In the genomic region with DNA sequence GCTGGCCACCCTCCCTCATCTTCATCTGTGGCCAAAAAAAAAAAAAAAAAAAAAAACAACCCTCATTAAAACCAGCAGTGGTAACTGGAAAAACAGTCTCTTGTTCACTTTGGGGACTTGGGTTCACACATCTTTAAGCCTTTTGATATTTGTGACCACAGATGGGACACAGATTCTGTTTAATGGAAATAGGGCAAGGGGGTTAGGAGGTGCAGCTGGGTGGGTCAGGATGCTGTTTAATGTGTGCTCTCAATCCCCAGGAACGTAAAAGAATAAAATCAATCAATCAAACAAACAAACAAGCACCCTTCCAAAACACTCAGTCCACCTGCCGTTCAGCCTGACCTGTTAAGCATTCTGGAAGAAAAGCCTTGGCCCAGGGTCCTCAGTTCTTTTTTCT, we compare ENCODE assay signal across 10 mouse cellular contexts. TPM values are rescaled to one million over a fixed set of nuclear protein-coding genes. Genes with fewer than 3 reads are reported as not detected.
DNase-seq lines count a peak whose midpoint lies in the region; ATAC-seq and TF ChIP-seq lines count a peak whose summit lies in the region.
"Had no signal": no experiment of that assay in that cellular context is flagged by ENCODE, and none has a peak within 500 bp of the region (broad histone marks: within the 10 kb centered on the region; RNA-seq: fewer than 3 reads in every experiment).

No protein-coding gene starts in this region.

- TF ChIP-seq POLR2A in MEL (IDR thresholded peaks at IDR 0.05; ENCODE audit: control insufficient read depth in 1 of 2, insufficient read depth in 1 of 2, low read depth in 1 of 2, low read length in 2 of 2, poor library complexity in 1 of 2): no peak
- no peak for TF ChIP-seq POLR2A in limb, embryonic 14.5 days (IDR thresholded peaks at IDR 0.05; ENCODE audit: borderline replicate concordance, extremely low read depth, insufficient read depth, insufficient read length)

- no peak overlapping the region for H3K9ac ChIP-seq in heart, postnatal 0 days (replicated peaks; ENCODE audit: low read depth, low read length)
- no peak overlapping the region for H3K9ac ChIP-seq in MEL (ENCODE audit: control insufficient read depth, low read depth, low read length, poor library complexity, severe bottlenecking)
- peak overlapping the region; percentile 36; the same call in 1 of the 2 replicates for H3K9ac ChIP-seq in forebrain, embryonic 12.5 days
- H3K9ac ChIP-seq in limb, embryonic 14.5 days (ENCODE audit: low read depth, low read length, severe bottlenecking): 0 out of 2 replicates have a peak overlapping the region, but pooled peaks have one; percentile 16

- no peak for ATAC-seq in heart, postnatal 0 days (ENCODE audit: insufficient read depth, low read depth)
- ATAC-seq in forebrain, embryonic 12.5 days (ENCODE audit: low FRiP score): 0 out of 2 replicates have a peak, but pooled peaks have one; percentile 0
- ATAC-seq in limb, embryonic 14.5 days (ENCODE audit: low FRiP score, low read depth): no peak

- no peak for DNase-seq in heart, postnatal 0 days (ENCODE audit: low spot score)
- DNase-seq in heart, adult 11 months: no peak
- no peak for DNase-seq in MEL (ENCODE audit: low read depth, low spot score)
- no peak for DNase-seq in limb, embryonic 14.5 days (ENCODE audit: low spot score)
- DNase-seq in urinary bladder, adult 2 months (ENCODE audit: low spot score): no peak
- no peak for DNase-seq in cerebellum, postnatal 25 days
- DNase-seq in gastrocnemius, postnatal 36 days: no peak
- DNase-seq: cerebellum, adult 18-20 months had no signal

- no peak for TF ChIP-seq RAD21 in MEL (IDR thresholded peaks at IDR 0.05; ENCODE audit: low read depth, low read length)

- 0 out of 2 replicates have a peak overlapping the region, but pooled peaks have one; percentile 26 for H3K27ac ChIP-seq in heart, postnatal 0 days (ENCODE audit: low read depth)
- H3K27ac ChIP-seq in MEL (ENCODE audit: control insufficient read depth, low read depth, low read length): no peak overlapping the region
- H3K27ac ChIP-seq in forebrain, embryonic 12.5 days: peak overlapping the region; percentile 93
- H3K27ac ChIP-seq in limb, embryonic 14.5 days (replicated peaks; ENCODE audit: low read depth, low read length): no peak overlapping the region

- intact Hi-C loops in gastrocnemius, postnatal 36 days (cut with DNase I): no loop called here

- no peak for TF ChIP-seq CTCF in heart, postnatal 0 days (IDR thresholded peaks at IDR 0.05; ENCODE audit: low read depth)
- TF ChIP-seq CTCF in MEL (IDR thresholded peaks at IDR 0.05 in 2 of 3, conservative IDR thresholded peaks at IDR 0.05 in 1 of 3; ENCODE audit: control insufficient read depth in 1 of 3, insufficient read depth in 1 of 3, low read depth in 2 of 3, low read length in 3 of 3, poor library complexity in 1 of 3, severe bottlenecking in 1 of 3): no peak

- no peak for TF ChIP-seq EP300 in heart, postnatal 0 days (IDR thresholded peaks at IDR 0.05; ENCODE audit: low read depth)
- no peak for TF ChIP-seq EP300 in MEL (IDR thresholded peaks at IDR 0.05; ENCODE audit: low read depth in 1 of 2, low read length in 2 of 2)

- no peaks in the 10 kb centered on the region for H3K27me3 ChIP-seq in heart, postnatal 0 days (ENCODE audit: control insufficient read depth, insufficient read depth, low read length)
- no peaks in the 10 kb centered on the region for H3K27me3 ChIP-seq in MEL (ENCODE audit: control insufficient read depth in 1 of 2, insufficient read depth in 2 of 2, low read length in 2 of 2)
- no peaks in the 10 kb centered on the region for H3K27me3 ChIP-seq in forebrain, embryonic 12.5 days
- no peaks in the 10 kb centered on the region for H3K27me3 ChIP-seq in limb, embryonic 14.5 days (ENCODE audit: control insufficient read depth, insufficient read depth, low read length)

- 0 out of 2 replicates have a peak, but pooled peaks cover 4% of the 10 kb centered on the region for H3K36me3 ChIP-seq in heart, postnatal 0 days (replicated peaks; ENCODE audit: control insufficient read depth, insufficient read depth, low read length)
- peaks cover 0 to 19% of the 10 kb centered on the region in 2 experiments; a peak in 2 of 4 replicates for H3K36me3 ChIP-seq in MEL (ENCODE audit: control insufficient read depth in 1 of 2, insufficient read depth in 2 of 2, low read length in 2 of 2)
- H3K36me3 ChIP-seq in forebrain, embryonic 12.5 days (replicated peaks): peaks cover 42% of the 10 kb centered on the region
- no peaks in the 10 kb centered on the region for H3K36me3 ChIP-seq in limb, embryonic 14.5 days (ENCODE audit: control insufficient read depth, insufficient read depth, low read length)

- peaks cover 40% of the 10 kb centered on the region for H3K4me1 ChIP-seq in heart, postnatal 0 days (ENCODE audit: control insufficient read depth, insufficient read depth)
- peaks cover 6 to 34% of the 10 kb centered on the region in 2 experiments for H3K4me1 ChIP-seq in MEL (ENCODE audit: control insufficient read depth in 1 of 2, insufficient read depth in 2 of 2, low read length in 2 of 2)
- H3K4me1 ChIP-seq in forebrain, embryonic 12.5 days: peaks cover 95% of the 10 kb centered on the region
- peaks cover 12% of the 10 kb centered on the region for H3K4me1 ChIP-seq in limb, embryonic 14.5 days (ENCODE audit: control insufficient read depth, insufficient read depth, low read length)

- no peak overlapping the region for H3K4me2 ChIP-seq in heart, postnatal 0 days (ENCODE audit: low read depth, low read length)
- 0 out of 2 replicates have a peak overlapping the region, but pooled peaks have one; percentile 3 for H3K4me2 ChIP-seq in forebrain, embryonic 12.5 days
- H3K4me2 ChIP-seq in limb, embryonic 14.5 days (replicated peaks; ENCODE audit: low read depth, low read length, severe bottlenecking): no peak overlapping the region

- 41% methylated on average over 2 of the region's 2 CpGs for WGBS in heart, postnatal 0 days
- WGBS in forebrain, embryonic 12.5 days: 2% methylated on average over 2 of the region's 2 CpGs
- WGBS in limb, embryonic 14.5 days: 0% methylated on average over 2 of the region's 2 CpGs

- H3K9me3 ChIP-seq in heart, postnatal 0 days (replicated peaks; ENCODE audit: control insufficient read depth, low read length): no peaks in the 10 kb centered on the region
- no peaks in the 10 kb centered on the region for H3K9me3 ChIP-seq in MEL (replicated peaks; ENCODE audit: insufficient read depth, low read length)
- H3K9me3 ChIP-seq in forebrain, embryonic 12.5 days: no peaks in the 10 kb centered on the region
- no peaks in the 10 kb centered on the region for H3K9me3 ChIP-seq in limb, embryonic 14.5 days (ENCODE audit: control insufficient read depth, low read length)

- no peak overlapping the region for H3K4me3 ChIP-seq in heart, postnatal 0 days (ENCODE audit: low read depth, low read length)
- H3K4me3 ChIP-seq in MEL (ENCODE audit: control insufficient read depth in 1 of 2, insufficient read depth in 1 of 2, low read depth in 2 of 2, low read length in 2 of 2): no peak overlapping the region
- H3K4me3 ChIP-seq in forebrain, embryonic 12.5 days (replicated peaks): no peak overlapping the region
- no peak overlapping the region for H3K4me3 ChIP-seq in limb, embryonic 14.5 days (replicated peaks; ENCODE audit: low read length)
- H3K4me3 ChIP-seq: myocyte had no signal

- no peaks in the 10 kb centered on the region for H3K79me2 ChIP-seq in MEL (ENCODE audit: control insufficient read depth, insufficient read depth, low read length, poor library complexity)

TF ChIP-seq in MEL, 35 proteins besides CTCF, POLR2A, EP300 and RAD21:
- TF ChIP-seq ZNF384 (IDR thresholded peaks at IDR 0.05; ENCODE audit: low read depth, low read length) (0 out of 2 replicates have a peak, but pooled peaks have one; percentile 39), SMC3 (IDR thresholded peaks at IDR 0.05; ENCODE audit: low read depth, low read length) (no peak)

RNA-seq across cellular contexts. Expression of gene Nuak2, which starts 17.3 kb away (rescaled TPM):
- total RNA-seq in heart, postnatal 0 days (2014; rRNA removed; ENCODE audit: low replicate concordance): 0.76 and 2.6 TPM in 2 replicates
- polyA plus RNA-seq in heart, postnatal 0 days (2015; fragmentation: Nextera tagmentation; extraction: Ambion mirVana): 2.0 and 2.2 TPM in 2 replicates
- 2.8 and 3.2 TPM in 2 replicates for total RNA-seq in MEL (2012; rRNA removed)
- polyA plus RNA-seq in MEL (2012; ENCODE audit: insufficient read depth in 1 of 2, insufficient read length in 2 of 2, low read depth in 1 of 2, low replicate concordance in 2 of 2, missing spikeins in 1 of 2): 1 to 10 TPM in 1 of 2 experiments, not detected in 1; 3.0 TPM
- 49.9 and 54.0 TPM in 2 replicates for polyA plus RNA-seq in forebrain, embryonic 12.5 days (2016; fragmentation: Nextera tagmentation; extraction: Ambion mirVana)
- 1.7 and 2.2 TPM in 2 replicates for polyA plus RNA-seq in limb, embryonic 14.5 days (2012; rRNA removed)
- 3.3 and 3.4 TPM in 2 replicates for polyA plus RNA-seq in limb, embryonic 14.5 days (2014; fragmentation: Nextera tagmentation; extraction: Ambion mirVana)
- 3.4 TPM in 2 replicates for polyA plus RNA-seq in urinary bladder, adult 2 months (2012; rRNA removed)
- under 1 TPM; 0.59 to 0.99 TPM for total RNA-seq in gastrocnemius, postnatal 36 days (2021)

RNA-seq across cellular contexts. Expression of gene Klhdc8a, which starts 34.8 kb away (rescaled TPM):
- 0.12 and 2.3 TPM in 2 replicates for total RNA-seq in heart, postnatal 0 days (2014; rRNA removed; ENCODE audit: low replicate concordance)
- 0.68 and 0.95 TPM in 2 replicates for polyA plus RNA-seq in heart, postnatal 0 days (2015; fragmentation: Nextera tagmentation; extraction: Ambion mirVana)
- not detected in 2 replicates for total RNA-seq in MEL (2012; rRNA removed)
- polyA plus RNA-seq in MEL (2012; ENCODE audit: insufficient read depth in 1 of 2, insufficient read length in 2 of 2, low read depth in 1 of 2, low replicate concordance in 2 of 2, missing spikeins in 1 of 2): not detected
- 1.7 TPM in 2 replicates for polyA plus RNA-seq in forebrain, embryonic 12.5 days (2016; fragmentation: Nextera tagmentation; extraction: Ambion mirVana)
- 0.10 and 0.12 TPM in 2 replicates for polyA plus RNA-seq in limb, embryonic 14.5 days (2012; rRNA removed)
- polyA plus RNA-seq in limb, embryonic 14.5 days (2014; fragmentation: Nextera tagmentation; extraction: Ambion mirVana): 0.07 and 0.19 TPM in 2 replicates
- 1.2 and 1.5 TPM in 2 replicates for polyA plus RNA-seq in urinary bladder, adult 2 months (2012; rRNA removed)
- under 1 TPM; 0.07 to 0.10 TPM for total RNA-seq in gastrocnemius, postnatal 36 days (2021)

RNA-seq across cellular contexts. Expression of gene Tmcc2, which starts 57.9 kb away (rescaled TPM):
- total RNA-seq in heart, postnatal 0 days (2014; rRNA removed; ENCODE audit: low replicate concordance): 19.9 and 20.4 TPM in 2 replicates
- polyA plus RNA-seq in heart, postnatal 0 days (2015; fragmentation: Nextera tagmentation; extraction: Ambion mirVana): 4.6 and 6.5 TPM in 2 replicates
- total RNA-seq in MEL (2012; rRNA removed): 4.6 and 7.2 TPM in 2 replicates
- 1 to 10 TPM in 1 of 2 experiments, not detected in 1; 4.1 TPM for polyA plus RNA-seq in MEL (2012; ENCODE audit: insufficient read depth in 1 of 2, insufficient read length in 2 of 2, low read depth in 1 of 2, low replicate concordance in 2 of 2, missing spikeins in 1 of 2)
- polyA plus RNA-seq in forebrain, embryonic 12.5 days (2016; fragmentation: Nextera tagmentation; extraction: Ambion mirVana): 24.0 and 26.9 TPM in 2 replicates
- polyA plus RNA-seq in limb, embryonic 14.5 days (2012; rRNA removed): 18.0 and 24.2 TPM in 2 replicates
- 9.1 and 9.3 TPM in 2 replicates for polyA plus RNA-seq in limb, embryonic 14.5 days (2014; fragmentation: Nextera tagmentation; extraction: Ambion mirVana)
- 7.9 and 9.8 TPM in 2 replicates for polyA plus RNA-seq in urinary bladder, adult 2 months (2012; rRNA removed)
- total RNA-seq in gastrocnemius, postnatal 36 days (2021): 10 to 100 TPM; 29.6 to 34.5 TPM

Comparison
In these comparisons a context has a peak if more than half of its experiments do, and no peak if none do; other contexts are left out.
1. H3K27ac ChIP-seq: peak in heart, postnatal 0 days (single experiment) and forebrain, embryonic 12.5 days (single experiment); none in MEL (single experiment) and limb, embryonic 14.5 days (single experiment).
2. H3K9ac ChIP-seq: peak in forebrain, embryonic 12.5 days (single experiment) and limb, embryonic 14.5 days (single experiment); none in heart, postnatal 0 days (single experiment) and MEL (single experiment).
3. RNA of gene Nuak2, which starts 17.3 kb away (polyA plus RNA-seq): 49.9 to 54.0 TPM in forebrain, embryonic 12.5 days; 1.7 to 3.4 TPM in limb, embryonic 14.5 days, 3.4 TPM in urinary bladder, adult 2 months, 3.0 TPM in MEL and 2.0 to 2.2 TPM in heart, postnatal 0 days; every median in the first group is over 10 times any median in the second.